Mouse (Mus musculus) liver, embryonic 14.5 days (tissue): ENCODE data around the gene Tspan12.

Source experiments
- CTCF ChIP-seq: IDR thresholded peaks from 2 replicates; pipeline ENCODE4 v1.5.1; 2016; ENCODE audit warnings: antibody characterized with exemption, low read depth, control low read depth
- EP300 ChIP-seq: IDR thresholded peaks from 2 replicates; pipeline ENCODE4 v1.6.1; 2016; ENCODE audit warnings: antibody characterized with exemption, low read depth

DNA sequence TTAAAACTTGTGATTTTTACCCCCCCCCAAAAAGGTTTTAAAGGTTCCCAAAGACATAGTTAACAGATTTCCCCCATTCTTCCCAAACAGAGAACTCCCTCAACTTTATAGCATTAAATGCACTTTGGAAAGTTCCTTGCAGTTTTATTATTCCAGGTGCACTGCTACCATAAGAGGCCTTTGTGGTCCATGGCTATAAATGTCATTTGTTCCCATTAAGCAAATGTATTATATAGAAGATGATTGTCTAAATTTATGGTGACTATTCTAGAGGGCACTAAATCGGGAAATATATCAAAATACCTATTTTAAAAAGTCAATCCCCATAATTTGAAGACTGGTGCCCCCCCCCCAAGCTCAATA is 82.9 kb downstream of the Tspan12 start:
- TF ChIP-seq CTCF: no peak
- TF ChIP-seq EP300: no peak
